Mouse (Mus musculus) kidney, postnatal 0 days (tissue): ENCODE data around the gene Phgdh. TPM values are rescaled to one million over a fixed set of nuclear protein-coding genes. Genes with fewer than 3 reads are reported as not detected.

Experiments
- ATAC-seq: fragments of 200-750 bp; cut with Nextera tagmentation; replicated peaks from 2 replicates; pipeline ENCODE4 v1.8.0; 2017; ENCODE audit warnings: low read depth, moderate number of reproducible peaks, moderate TSS enrichment, moderate library complexity; ENCODE audit not compliant: low FRiP score
- DNase-seq: peaks from one replicate; pipeline ENCODE4 v3.0.0-alpha.2; 2016; ENCODE audit warnings: low spot score
- H3K27ac ChIP-seq: fragments of 300-500 bp; sonication (generic); 2 replicates; pipeline ENCODE4 v1.5.1; 2014; ENCODE audit warnings: mild to moderate bottlenecking
- H3K27me3 ChIP-seq: fragments of 300-500 bp; sonication (generic); 2 replicates; pipeline ENCODE4 v1.6.1; 2014; ENCODE audit warnings: low read length, mixed read lengths; ENCODE audit not compliant: insufficient read depth
- H3K36me3 ChIP-seq: fragments of 300-500 bp; sonication (generic); 2 replicates; pipeline ENCODE4 v1.6.1; 2014; ENCODE audit warnings: low read length, mixed read lengths; ENCODE audit not compliant: insufficient read depth
- H3K4me1 ChIP-seq: fragments of 300-500 bp; sonication (generic); replicated peaks from 2 replicates; pipeline ENCODE4 v1.6.1; 2014; ENCODE audit warnings: antibody characterized with exemption, low read length, mixed read lengths; ENCODE audit not compliant: insufficient read depth
- H3K4me2 ChIP-seq: fragments of 300-500 bp; sonication (generic); 2 replicates; pipeline ENCODE4 v1.6.1; 2014; ENCODE audit warnings: mild to moderate bottlenecking, low read length, moderate library complexity, mixed read lengths
- H3K4me3 ChIP-seq: fragments of 300-500 bp; sonication (generic); replicated peaks from 2 replicates; pipeline ENCODE4 v1.5.1; 2014; ENCODE audit warnings: low read depth, low read length
- H3K9ac ChIP-seq: fragments of 300-500 bp; sonication (generic); 2 replicates; pipeline ENCODE4 v1.6.1; 2014; ENCODE audit warnings: low read depth, low read length
- H3K9me3 ChIP-seq: fragments of 300-500 bp; sonication (generic); replicated peaks from 2 replicates; pipeline ENCODE4 v1.6.1; 2016; ENCODE audit warnings: low read length, inconsistent platforms, mixed read lengths
- CTCF ChIP-seq: IDR thresholded peaks from 2 replicates; pipeline ENCODE4 v1.5.1; 2016; ENCODE audit warnings: antibody characterized with exemption, low read depth, mild to moderate bottlenecking, moderate library complexity
- WGBS: fragments of 180-500 bp; shearing (Covaris S2); extraction: QIAGEN DNeasy Blood & Tissue Kit; methylation state at CpG from one replicate; pipeline ENCODE4 v1.1.7; 2014; 5-methylcytosine and 5-hydroxymethylcytosine counted together
- polyA plus RNA-seq: library from polyadenylated mRNA; unstranded; fragments of >200 nt; fragmentation: Nextera tagmentation; extraction: Ambion mirVana; gene quantifications from 2 replicates; pipeline ENCODE4 v1.2.1, GENCODE M21; 2015

The Phgdh gene
- polyA plus RNA-seq, 1 experiment from 2014 or later = 312 TPM

DNA sequence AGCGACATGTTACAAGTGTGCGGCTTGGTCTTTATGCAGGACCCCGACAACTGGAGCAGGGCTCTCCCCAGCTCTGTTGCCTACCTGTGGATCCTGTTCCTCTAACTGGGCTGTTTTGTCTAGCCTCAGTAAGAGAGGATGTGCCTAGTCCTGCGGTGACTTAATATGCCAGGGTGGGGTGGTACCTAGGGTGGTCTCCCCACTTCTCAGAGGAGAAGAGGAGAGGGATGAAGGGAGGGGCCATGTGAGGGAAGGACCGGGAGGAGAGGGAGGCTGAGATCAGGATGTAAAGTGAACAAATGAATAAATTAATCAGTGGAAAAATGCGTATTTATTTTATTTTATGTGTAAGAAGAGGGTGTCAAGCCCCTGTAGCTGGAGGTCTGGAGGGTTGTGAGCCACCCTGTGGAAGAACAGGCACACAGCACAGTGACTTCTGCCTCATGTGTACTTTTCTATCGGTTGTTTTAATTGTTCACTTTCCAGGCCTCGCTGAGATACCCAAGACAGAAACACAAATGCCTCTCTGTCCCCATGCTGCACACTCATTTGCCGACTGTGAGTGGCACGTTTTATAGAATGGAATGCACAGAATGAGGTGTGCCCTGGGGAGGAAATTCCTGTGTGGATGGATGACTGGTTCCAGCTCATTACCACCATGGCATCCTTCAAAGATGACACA is 15.7 kb upstream of the Phgdh start:
- H3K4me3 ChIP-seq = no peak overlapping the region
- 48% methylated on average over 10 of the region's 10 CpGs for WGBS
- DNase-seq (peak; percentile 78), ATAC-seq (peak; percentile 82)
- no peak overlapping the region for H3K4me2 ChIP-seq
- H3K27ac ChIP-seq = peak overlapping the region; percentile 42; the same call in 1 of the 2 replicates
- no peaks in the 10 kb centered on the region; the same call in 1 of the 2 replicates for H3K4me1 ChIP-seq
- no peak overlapping the region for H3K9ac ChIP-seq
- no peaks in the 10 kb centered on the region for H3K9me3 ChIP-seq
- H3K36me3 ChIP-seq = no peaks in the 10 kb centered on the region
- peak; percentile 44 for TF ChIP-seq CTCF
- H3K27me3 ChIP-seq = no peaks in the 10 kb centered on the region

DNA sequence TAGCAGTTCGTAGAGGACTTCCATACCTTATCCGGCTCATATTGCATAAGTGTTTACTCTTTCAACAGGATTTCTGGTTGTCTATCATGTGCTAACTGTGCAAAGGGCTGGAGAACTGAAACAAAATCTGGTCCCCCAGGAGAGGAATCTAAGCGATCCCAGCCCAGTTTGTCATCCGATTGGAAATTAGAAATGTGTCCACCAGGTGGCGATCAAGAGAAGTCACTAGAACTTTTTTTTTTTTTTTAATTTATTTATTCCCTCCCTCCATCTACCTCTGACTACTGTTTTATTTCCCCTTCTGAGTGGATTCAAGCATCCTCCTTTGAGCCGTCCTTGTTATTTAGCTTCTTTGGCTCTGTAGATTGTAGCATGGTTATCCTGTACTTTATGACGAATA is 14.1 kb upstream of the Phgdh start:
- no peaks in the 10 kb centered on the region for H3K9me3 ChIP-seq
- no peak overlapping the region for H3K27ac ChIP-seq
- no peak overlapping the region for H3K4me2 ChIP-seq
- DNase-seq (peak; percentile 87), ATAC-seq (no peak)
- H3K9ac ChIP-seq = no peak overlapping the region
- WGBS = 24% methylated on average over 7 of the region's 7 CpGs
- TF ChIP-seq CTCF = peak; percentile 79
- no peaks in the 10 kb centered on the region; the same call in 1 of the 2 replicates for H3K4me1 ChIP-seq
- H3K36me3 ChIP-seq = no peaks in the 10 kb centered on the region
- H3K4me3 ChIP-seq = no peak overlapping the region
- H3K27me3 ChIP-seq = no peaks in the 10 kb centered on the region

DNA sequence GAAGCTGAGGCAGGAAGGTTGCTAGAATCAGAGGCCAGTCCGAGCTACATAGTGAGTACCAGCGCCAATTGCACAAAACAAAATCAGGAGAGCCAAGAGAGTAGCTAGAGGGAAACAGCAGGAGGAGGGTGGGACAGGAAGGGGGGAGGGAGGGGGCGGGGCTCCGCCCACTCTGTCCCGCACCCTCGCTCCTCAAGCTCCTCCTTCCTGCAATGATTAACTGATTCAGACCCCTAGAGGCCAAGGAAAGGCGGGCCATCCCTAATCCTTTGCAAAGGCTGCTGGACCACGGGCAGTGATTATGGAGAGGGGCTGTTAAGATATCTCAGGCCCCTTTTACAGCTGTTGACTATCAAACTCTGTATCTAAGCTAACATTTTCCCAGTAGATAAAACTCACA is 8.9 kb upstream of the Phgdh start:
- no peak overlapping the region for H3K4me3 ChIP-seq
- no peak overlapping the region for H3K27ac ChIP-seq
- H3K9ac ChIP-seq = no peak overlapping the region
- no peak for TF ChIP-seq CTCF
- H3K4me1 ChIP-seq = no peaks in the 10 kb centered on the region
- H3K4me2 ChIP-seq = no peak overlapping the region
- H3K27me3 ChIP-seq = no peaks in the 10 kb centered on the region
- peak; percentile 58; the same call in 1 of the 2 replicates for ATAC-seq
- H3K36me3 ChIP-seq = no peaks in the 10 kb centered on the region
- peak; percentile 43 for DNase-seq
- 29% methylated on average over 8 of the region's 8 CpGs for WGBS
- no peaks in the 10 kb centered on the region for H3K9me3 ChIP-seq

DNA sequence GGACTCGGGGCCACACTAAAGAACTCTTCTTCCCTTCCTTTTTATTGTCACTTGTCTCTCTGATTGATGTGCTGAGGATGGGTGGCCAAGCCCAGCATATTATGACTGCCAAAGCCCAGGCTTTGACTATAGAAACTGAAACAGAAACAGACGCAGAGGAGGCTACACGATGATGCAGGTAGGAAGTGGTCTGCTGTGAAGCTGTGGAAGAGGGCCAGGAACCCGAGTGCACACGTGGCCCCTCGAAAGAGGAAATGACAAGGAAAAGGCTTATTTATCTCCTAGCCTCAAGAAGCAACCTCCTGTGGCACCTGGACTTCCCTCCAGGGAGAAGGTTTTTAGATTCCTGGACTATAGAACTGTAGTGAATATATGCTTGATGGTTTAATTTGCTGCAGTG is 8.3 kb upstream of the Phgdh start:
- TF ChIP-seq CTCF = no peak
- Histone ChIP-seq H3K4me1 (no peaks in the 10 kb centered on the region), H3K4me2 (no peak overlapping the region), H3K4me3 (no peak overlapping the region), H3K9ac (no peak overlapping the region), H3K27ac (no peak overlapping the region), H3K9me3 (no peaks in the 10 kb centered on the region), H3K27me3 (no peaks in the 10 kb centered on the region), H3K36me3 (no peaks in the 10 kb centered on the region)
- DNase-seq = no peak
- ATAC-seq = no peak
- 64% methylated on average over 6 of the region's 6 CpGs for WGBS

DNA sequence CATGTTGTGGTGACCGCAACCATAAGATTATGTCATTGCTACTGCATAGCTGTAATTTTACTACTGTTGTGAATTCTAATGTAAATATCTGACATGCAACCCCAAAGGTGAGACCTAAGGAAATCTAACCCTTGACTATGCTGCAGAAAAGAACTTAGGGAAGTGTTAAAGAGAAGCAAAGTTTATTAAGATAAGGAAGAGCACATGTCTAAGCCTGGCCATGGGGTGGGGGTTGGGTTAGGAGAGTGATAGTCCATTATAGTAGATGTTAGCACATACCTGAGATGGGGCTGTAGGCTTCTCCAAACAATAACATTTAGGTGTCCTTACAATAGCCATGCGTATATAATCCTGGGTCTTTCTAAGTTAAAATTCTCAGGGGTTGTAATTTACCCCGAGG is 3.4 kb upstream of the Phgdh start:
- no peaks in the 10 kb centered on the region for H3K9me3 ChIP-seq
- no peak overlapping the region for H3K4me3 ChIP-seq
- DNase-seq (no peak), ATAC-seq (no peak)
- no peak overlapping the region for H3K4me2 ChIP-seq
- H3K9ac ChIP-seq = no peak overlapping the region
- H3K4me1 ChIP-seq = 0 out of 2 replicates have a peak, but pooled peaks cover 9% of the 10 kb centered on the region
- no peak for TF ChIP-seq CTCF
- H3K27me3 ChIP-seq = no peaks in the 10 kb centered on the region
- H3K36me3 ChIP-seq = no peaks in the 10 kb centered on the region
- 89% methylated on average over 3 of the region's 3 CpGs for WGBS
- no peak overlapping the region for H3K27ac ChIP-seq

DNA sequence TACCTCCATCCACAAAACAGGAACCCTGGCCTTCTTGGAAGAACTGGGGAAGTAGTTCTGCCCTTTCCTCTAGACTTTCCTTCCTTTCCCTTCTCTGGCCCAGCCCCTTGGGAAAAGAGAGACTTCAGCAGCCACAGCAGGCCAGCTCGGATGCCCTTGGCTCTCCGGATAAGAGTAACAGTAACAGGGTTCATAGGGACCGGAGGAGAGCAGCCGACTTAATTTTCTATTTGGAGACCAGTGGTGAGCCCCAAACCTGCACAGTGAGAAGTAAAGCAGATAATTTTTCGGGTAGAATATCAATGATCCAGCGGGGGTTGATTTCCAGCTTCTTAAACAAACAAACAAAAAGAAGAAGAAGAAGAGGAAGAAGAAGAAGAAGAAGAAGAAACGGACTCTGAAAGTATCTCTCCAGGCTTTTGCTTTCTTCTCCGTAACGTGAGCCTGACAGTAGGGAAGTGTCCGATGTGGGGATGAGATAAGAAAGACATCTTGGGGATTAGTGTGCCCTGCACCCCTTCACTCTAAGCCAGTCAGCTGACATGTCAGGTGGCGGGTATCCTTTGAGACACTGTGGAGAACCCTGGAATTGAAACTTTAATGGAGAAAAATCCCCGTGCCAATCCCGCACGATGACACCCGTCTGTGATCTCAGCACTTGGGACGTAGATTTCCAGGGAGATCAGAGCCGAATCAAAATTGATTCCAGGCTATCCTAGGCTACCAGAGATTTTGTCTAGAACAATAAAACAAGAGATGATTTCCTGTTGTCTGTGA is 1.2 kb upstream of the Phgdh start:
- Histone ChIP-seq H3K9me3 (no peaks in the 10 kb centered on the region), H3K4me2 (no peak overlapping the region), H3K4me3 (no peak overlapping the region), H3K27me3 (no peaks in the 10 kb centered on the region), H3K27ac (no peak overlapping the region), H3K36me3 (no peaks in the 10 kb centered on the region), H3K9ac (no peak overlapping the region), H3K4me1 (0 out of 2 replicates have a peak, but pooled peaks cover 20% of the 10 kb centered on the region)
- 84% methylated on average over 17 of the region's 17 CpGs for WGBS
- ATAC-seq (no peak), DNase-seq (no peak)
- TF ChIP-seq CTCF = no peak
